Mouse (Mus musculus) right cerebral cortex, adult 2 months (tissue): ENCODE data around the gene Lamc3.

Experiments
- DNase-seq, 2 experiments: peaks; one replicate each; pipeline ENCODE4 v3.0.0; 2021 to 2022; ENCODE audit warnings: low spot score in 2 of 2

Lamc3 gene

GRCm38 (mm10) chr2:31887030-31887429 is at the start of gene Lamc3:
Gene Lamc3, plus strand, starts transcription at chr2:31887291.
- DNase-seq = no peak

GRCm38 (mm10) chr2:31838868-31839267 is 48.2 kb upstream of the Lamc3 start:
- DNase-seq = no peak

- DNase-seq = no peak
These were observed 42.4 kb upstream of the Lamc3 start for GRCm38 (mm10) chr2:31844729-31845136.

GRCm38 (mm10) chr2:31845512-31845895 is 41.6 kb upstream of the Lamc3 start:
- DNase-seq = no peak

- peak in 1 of 2 experiments; percentile 32 for DNase-seq
These were observed 41.0 kb upstream of the Lamc3 start, which contains the start of gene Fibcd1 for GRCm38 (mm10) chr2:31845896-31846691. Gene Fibcd1, minus strand, starts transcription at chr2:31846005.

- no peak for DNase-seq
These were observed 40.1 kb upstream of the Lamc3 start for GRCm38 (mm10) chr2:31846692-31847660.

GRCm38 (mm10) chr2:31847908-31848307 is 39.2 kb upstream of the Lamc3 start:
- peak in 1 of 2 experiments; percentile 23 for DNase-seq

- DNase-seq = no peak
These were observed 37.0 kb upstream of the Lamc3 start for GRCm38 (mm10) chr2:31850141-31850540.

GRCm38 (mm10) chr2:31855991-31856390 is 31.1 kb upstream of the Lamc3 start:
- DNase-seq = no peak

GRCm38 (mm10) chr2:31857180-31857579 is 29.9 kb upstream of the Lamc3 start:
- no peak for DNase-seq

- no peak for DNase-seq
These were observed 28.6 kb upstream of the Lamc3 start for GRCm38 (mm10) chr2:31858500-31858899.

- DNase-seq = no peak
These were observed 24.2 kb upstream of the Lamc3 start for GRCm38 (mm10) chr2:31862919-31863318.

GRCm38 (mm10) chr2:31863766-31864165 is 23.3 kb upstream of the Lamc3 start:
- DNase-seq = no peak

- DNase-seq = no peak
These were observed 22.2 kb upstream of the Lamc3 start for GRCm38 (mm10) chr2:31864891-31865290.

- no peak for DNase-seq
These were observed 21.8 kb upstream of the Lamc3 start for GRCm38 (mm10) chr2:31865322-31865721.

- no peak for DNase-seq
These were observed 21.3 kb upstream of the Lamc3 start for GRCm38 (mm10) chr2:31865794-31866193.

- DNase-seq = no peak
These were observed 19.1 kb upstream of the Lamc3 start for GRCm38 (mm10) chr2:31867773-31868537.

- DNase-seq = no peak
These were observed 18.4 kb upstream of the Lamc3 start for GRCm38 (mm10) chr2:31868538-31869164.

- DNase-seq = no peak
These were observed 17.4 kb upstream of the Lamc3 start for GRCm38 (mm10) chr2:31869692-31870091.

GRCm38 (mm10) chr2:31870683-31871082 is 16.4 kb upstream of the Lamc3 start:
- no peak for DNase-seq

- DNase-seq = no peak
These were observed 12.7 kb upstream of the Lamc3 start for GRCm38 (mm10) chr2:31874290-31874855.
